Mouse (Mus musculus) thymus, postnatal 25 days (tissue): ENCODE data around the gene Lhfp.
"Not testable (repeated sequence)": the region's sequence is repeated elsewhere in the genome, so short reads cannot be mapped to it uniquely, and the experiment has no call there.

Source experiments
- DNase-seq: peaks from one replicate; pipeline ENCODE4 v3.0.0; 2022

Lhfp gene

DNA sequence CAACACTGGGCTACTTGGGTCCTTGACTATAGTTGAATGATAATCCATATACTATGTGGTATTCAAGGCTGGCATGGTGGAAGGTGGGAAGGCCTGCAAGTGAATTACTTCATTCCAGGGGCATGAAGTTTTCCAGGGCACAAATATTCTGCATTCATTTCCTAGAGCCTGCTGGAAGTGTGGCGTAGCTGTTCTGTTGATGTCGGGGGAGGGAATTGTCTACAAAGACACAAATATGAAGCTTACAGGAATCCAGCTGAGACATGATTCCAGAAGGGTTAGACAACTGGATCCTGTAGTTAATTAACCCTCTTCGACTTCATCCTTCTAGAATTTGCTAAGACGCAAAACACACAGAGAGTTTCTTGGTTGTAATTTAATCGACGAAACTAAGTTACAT, 60.4 kb downstream of the Lhfp start:
- DNase-seq, result no peak

DNA sequence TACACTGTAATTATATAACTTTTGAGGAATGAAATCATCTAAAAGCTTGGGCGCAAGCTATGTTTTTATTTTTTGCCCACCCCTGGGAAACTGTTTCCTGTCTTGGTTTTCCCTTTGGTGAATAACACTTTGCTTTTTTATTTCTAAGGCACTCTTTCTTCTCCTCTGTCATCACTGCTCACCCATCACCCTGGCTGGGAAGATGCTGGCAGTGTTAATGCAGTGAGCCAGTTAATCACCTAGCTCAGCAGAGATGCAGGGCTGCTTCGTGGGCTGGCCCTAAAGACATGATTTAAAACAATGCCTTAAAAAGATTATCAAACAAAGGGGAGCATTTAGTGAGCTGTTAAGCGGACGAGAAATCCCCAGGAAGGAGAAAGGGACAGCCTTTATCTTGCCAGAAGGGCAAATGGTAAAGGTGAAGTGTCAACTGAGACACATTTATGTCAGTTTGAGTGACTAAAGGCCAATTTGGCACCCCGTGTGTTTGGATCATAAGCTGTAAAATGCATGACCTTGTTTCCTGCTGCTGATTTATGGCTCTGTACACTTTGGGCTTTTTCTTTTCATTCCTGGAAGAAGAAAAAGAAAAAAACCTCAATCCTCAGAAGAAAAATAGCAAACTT, 60.9 kb downstream of the Lhfp start:
- no peak for DNase-seq

DNA sequence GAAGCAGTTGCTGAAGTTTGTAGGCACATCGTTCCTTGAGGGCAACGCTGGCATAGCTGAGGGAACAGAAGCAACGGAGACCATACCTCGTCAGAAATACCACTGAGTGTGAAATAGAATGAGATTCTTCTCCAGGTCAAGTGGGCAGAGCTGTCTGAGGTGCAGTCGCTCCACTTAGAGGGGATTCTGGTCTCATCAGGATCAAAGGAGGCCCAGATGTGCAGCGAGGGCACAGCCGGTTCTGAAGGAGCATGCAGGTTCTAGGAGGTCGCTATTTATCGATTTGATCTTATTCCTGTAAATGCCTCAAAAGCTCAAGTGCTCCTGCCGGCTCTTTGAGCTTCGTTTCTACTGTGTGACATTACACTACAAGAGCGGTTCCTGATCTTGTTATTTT, 61.4 kb downstream of the Lhfp start:
- DNase-seq, result no peak

DNA sequence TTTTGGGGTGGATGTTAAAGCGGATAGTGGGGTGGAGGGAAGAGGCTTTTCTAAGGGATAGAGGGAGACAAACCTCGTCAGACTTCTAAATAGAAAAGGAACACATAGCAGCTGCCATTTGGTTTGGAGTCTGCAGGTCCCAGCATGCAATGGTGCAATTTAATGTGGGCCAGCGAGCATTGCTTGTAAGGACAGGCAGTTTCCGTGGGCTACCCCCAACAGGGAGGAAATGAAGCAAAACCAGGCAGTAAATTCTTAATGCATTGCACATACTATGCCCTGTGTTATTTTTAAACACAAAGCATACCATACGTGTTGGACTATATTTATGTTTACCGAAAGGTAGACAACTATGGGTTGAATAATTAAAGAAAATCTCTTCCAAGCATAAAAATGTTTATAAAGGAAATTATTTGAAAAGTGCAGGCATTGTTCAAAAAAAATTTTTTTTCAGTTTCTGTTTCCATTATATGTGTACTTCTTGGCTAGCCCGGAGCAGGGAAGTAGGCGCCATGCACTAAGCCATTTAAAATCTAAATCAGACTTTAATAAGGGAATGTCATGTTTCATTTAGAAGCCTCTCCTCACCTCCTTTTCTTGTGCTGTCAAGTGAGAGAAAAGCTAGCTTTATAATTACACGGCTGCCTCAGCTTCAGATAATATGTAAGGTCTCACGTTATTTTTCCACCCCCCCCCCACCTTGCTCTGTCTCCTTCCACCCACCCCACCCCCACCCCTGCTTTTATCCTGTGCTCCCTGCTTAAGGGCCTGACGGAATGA, 67.5 kb downstream of the Lhfp start:
- no peak for DNase-seq

DNA sequence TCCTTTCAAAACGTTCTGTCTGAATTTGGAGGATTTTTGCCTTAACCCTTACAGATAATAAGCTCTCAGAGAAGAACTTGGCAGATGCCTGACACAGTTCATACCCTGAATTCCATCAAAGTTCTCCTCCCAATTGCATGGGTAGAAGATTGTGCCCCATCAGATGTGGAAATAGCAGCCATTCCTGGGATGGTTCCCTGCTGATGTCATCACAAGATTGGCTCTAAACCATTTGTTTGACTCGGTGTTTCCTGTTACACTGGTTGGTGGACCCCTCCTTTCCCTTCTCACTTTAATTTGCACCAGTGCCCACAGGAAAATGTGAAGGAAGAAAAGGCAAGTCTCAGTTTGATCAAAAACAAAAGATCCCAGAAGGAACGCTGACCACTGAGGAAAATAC, 68.6 kb downstream of the Lhfp start:
- DNase-seq, result no peak

DNA sequence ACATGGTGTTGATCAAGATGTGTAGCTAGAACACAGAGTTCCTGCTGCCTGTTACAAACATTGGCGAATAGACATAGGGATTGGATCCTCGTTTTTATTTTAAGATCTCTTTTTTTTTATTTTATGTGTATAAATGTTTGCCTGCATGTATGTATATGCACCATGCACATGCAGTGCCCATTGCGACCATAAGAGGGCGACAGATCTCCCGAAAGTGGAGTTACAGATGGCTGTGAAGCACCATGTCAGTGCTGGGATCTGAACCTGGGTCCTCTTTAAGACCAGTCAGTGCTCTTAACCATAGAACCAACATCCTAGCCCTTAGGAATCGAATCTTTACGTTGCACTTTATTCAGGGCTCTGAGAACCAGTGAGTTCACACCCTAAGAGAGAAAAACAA, 70.7 kb downstream of the Lhfp start:
- DNase-seq, result no peak

DNA sequence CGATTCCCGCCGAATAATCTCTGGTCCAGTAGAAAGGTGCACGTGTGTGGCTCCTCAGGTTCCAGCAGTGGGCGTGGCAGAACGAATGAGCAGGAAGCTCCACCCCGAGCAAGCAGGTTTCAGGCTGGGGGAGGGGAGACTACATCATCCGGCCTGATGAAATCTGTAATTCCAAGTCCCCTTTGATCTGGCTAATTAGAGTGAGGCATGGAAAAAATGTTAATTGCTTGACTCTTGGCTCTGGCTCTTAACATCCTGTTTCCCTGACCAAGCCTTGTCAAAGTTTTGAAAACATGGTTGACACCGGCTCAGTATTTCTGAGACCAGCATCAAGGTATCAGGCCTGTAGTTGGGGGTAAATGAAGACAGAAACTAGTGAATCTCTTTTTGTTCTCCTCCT, 77.4 kb downstream of the Lhfp start:
- not testable (repeated sequence) for DNase-seq

DNA sequence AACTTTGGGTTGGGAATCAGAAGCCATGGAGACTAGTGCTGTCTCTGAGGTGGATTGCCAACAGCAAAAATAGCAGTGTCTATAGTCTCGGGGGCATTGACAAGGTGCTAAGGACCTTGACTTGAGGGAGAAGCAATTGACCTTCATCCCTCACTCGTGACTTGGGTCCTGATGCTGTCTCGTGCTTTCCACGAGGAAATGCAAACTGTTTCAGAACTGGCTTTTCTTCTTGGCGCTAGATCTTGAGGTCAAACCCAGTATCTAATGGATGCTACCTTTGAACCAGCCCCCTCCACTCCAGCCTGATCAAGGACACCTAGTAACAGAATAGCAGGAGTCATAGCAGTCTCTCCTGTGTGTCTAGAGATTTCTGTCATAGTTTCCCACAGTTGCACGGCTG, 78.7 kb downstream of the Lhfp start:
- DNase-seq, result no peak

DNA sequence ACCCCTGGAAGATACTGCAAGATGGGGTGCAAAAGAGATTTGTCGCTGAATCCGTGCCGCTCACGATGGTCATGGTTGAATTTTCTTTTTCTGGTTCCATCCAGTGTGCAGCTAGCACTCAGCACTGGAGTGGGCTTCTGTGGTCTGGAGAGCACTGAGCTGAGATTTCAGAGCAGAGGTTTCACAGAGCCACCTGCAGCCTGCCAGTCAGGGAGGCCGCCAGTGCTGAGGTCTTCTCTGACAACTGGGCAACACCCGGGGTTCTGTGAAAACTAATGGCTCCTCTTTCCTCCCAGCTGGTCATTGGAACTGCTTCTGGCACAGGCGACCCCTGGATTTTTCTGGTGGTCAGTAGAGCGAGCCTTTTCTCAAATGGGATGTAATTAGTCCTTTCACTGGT, 84.2 kb downstream of the Lhfp start:
- DNase-seq, result no peak

DNA sequence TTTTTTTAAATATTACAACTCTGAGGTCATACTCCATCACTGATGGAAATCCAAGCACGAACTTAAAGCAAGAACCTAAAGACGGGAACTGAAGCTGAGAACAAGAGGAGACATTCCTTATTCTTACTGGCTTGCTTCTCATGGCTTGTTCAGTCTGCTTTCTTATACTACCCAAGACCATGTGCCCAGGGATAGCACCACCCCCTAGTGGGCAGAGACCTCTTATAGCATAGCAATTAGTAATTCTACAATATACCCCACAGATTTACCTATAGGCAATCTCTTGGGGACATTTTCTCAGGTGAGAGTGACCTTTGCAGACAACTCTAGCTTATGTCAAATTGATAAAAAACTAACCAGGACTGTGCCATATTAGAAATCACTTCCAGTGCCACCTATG, 97.5 kb downstream of the Lhfp start:
- no peak for DNase-seq

DNA sequence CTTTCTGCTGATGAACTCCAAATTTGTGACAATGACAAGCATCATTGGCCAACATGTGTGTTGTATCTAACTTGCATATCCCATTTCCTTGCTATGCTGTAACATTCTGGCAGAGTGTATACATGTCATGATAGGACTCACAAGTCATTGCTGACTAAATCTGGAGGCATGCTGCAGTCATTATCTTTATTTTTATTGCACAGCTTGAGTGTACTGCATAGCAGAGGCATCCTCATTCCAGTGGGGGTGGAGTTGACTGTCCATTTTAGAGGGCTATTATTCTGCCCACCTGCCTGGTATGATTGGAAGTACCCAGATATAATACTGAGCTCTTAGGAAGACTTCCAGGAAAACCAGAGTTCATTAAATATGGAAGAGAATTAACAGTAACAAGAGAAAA, 97.9 kb downstream of the Lhfp start:
- no peak for DNase-seq

DNA sequence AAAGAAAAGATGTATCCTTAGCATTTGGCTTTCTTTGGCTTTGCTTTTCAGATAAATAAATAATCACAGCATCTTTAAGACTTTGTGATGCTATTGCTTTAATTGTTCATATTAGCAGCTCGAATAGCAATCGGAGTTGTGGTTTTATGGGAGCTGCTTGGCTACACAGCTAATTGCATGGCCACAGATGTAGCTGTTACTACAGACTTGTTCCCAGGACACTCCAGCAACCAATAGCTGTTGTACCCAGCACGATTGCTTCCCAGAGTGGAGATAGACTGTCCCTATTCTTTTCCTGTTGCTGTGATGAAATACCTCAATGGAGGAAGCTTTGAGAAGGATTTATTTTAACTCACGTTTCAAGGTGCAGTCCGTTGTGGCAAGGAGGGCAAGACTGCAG, 98.3 kb downstream of the Lhfp start:
- DNase-seq, result no peak

DNA sequence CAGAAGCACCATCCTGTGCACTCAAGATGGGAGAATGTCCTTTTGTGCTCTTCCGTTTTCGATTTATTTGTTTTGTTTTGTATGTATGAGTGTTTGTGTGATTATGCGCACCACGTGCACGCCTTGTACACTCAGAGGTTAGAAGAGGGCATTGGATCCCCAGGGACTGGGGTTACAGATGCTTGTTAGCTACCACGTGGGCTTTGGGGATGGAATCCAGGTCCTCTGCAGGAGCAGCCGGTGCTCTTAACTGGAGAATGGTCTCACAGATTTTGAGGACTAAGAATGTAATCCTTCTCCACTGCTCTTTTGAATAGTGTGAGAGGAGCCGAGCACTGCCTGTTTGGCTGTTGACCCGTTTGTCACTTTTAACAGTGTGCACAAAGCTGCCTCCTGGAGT, 101.2 kb downstream of the Lhfp start:
- no peak for DNase-seq

DNA sequence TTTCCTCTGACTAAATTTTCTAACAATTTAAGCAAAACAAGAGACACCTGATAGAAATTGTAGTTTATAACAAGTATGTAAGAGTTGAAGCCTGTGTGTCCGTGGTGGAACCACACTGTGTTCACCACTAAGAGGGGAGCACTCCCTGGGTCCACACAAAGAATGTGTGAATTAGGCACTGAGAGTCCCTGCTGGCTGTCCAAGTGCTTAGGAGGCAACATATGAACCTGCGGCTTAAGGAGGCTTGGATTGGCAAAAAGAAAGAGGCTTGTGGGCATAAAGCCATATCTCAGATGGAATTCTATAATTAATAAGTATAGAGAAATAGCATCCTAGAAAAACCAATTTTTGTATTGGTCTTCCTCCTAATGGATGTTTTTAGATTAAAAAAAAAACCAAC, 104.2 kb downstream of the Lhfp start:
- no peak for DNase-seq

DNA sequence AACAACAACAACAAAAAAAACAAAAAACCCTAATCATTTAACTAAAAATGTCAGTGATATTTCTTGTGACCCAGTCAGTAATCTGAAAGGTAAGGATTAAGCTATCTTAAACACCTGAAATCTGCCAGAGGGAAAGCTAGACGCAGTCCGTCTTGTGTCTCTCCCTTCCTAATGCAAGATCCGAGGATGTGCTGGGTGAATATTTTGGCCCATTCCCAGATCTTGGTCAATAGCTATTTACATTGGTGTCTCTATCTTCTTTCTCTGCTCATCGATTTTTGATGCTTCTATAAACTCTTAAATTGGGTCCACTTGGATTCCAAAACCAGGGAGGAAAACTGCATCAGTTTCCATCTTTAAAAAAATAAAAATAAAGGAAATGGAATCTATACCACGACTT, 104.6 kb downstream of the Lhfp start:
- DNase-seq, result no peak

DNA sequence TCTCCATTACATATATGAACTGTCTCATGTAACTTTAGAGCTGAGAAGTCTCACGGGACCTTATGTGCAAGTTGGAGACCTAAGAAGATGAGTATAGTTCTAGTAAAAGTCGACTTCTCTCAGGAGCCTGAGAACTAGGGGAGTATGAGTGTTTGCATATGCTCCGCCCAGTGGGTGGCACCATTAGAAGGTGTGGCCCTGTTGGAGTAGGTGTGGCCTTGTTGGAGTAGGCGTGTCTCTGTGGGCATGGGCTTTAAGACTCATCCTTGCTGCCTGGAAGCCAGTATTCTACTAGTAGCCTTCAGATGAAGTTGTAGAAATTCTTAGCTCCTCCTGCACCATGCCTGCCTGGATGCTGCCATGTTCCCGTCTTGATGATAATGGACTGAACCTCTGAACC, 105.7 kb downstream of the Lhfp start:
- no peak for DNase-seq

DNA sequence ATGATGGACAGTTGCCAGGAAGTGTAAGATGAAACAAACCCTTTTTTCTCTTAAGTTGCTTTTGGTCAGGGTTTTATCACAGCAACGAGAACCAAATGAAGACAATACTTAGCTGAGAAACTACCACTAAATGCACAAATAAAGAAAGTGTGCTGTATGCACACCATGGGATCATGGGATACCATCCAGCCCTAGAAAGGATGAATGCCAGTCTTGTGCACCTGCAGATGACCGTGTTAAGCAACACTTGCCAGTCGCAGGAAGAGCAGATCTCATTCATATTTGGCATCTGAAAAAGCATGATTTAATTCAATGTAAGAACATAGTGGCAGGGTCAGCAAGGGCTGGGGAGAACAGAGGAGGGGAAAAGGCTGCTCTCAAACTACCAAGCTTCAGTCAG, 107.4 kb downstream of the Lhfp start:
- DNase-seq, result no peak

DNA sequence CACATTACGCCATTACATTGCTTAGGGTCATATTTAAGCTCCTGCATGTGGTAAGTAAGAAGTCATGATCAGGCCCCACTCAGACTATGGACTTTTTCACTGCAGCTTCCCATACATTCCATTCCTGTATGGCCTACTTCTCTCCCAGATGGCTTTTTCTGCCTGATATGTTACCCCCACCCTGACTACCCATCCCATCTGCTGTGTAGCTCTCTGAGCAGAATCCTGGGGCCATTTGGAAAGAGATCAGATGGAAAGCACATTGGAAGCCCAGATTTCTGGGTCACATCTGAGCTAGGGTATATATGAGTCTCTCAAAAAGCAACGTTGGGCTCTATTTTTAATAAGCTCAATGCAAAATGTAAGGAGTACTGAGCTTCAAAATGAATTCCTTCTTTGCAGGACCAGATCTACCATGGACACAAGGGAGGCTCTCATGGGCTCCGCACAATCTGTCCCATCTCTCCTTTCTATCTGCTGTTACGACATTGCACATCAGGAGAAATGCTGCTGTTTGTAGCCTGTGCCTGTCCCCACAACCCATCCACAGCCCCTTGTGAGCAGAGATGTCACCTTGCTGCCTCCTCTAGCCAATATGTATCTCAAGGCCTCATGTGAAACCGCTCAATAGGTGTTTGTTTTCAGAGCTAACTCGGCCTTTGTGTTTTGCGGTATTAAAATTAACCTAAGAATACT, 108.4 kb downstream of the Lhfp start:
- DNase-seq, result no peak

DNA sequence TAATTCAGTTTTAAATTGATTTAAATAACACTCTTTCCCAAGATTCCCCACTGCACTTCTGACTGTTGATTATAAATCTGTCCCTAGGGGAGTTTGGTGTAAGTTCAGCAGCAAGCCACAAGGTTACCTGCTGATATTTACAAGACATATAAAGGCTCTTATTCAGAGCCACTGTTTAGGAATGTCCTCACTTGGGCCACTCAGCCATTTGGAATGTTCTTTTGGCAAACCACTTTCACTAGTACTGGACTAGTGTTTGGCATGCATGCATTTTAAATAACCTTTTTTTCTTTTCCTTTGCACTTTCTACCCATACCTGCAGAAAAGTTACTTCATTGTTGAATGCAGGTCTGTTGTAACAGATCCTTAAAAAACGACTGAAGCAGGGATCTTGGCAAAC, 109.8 kb downstream of the Lhfp start:
- DNase-seq, result no peak

DNA sequence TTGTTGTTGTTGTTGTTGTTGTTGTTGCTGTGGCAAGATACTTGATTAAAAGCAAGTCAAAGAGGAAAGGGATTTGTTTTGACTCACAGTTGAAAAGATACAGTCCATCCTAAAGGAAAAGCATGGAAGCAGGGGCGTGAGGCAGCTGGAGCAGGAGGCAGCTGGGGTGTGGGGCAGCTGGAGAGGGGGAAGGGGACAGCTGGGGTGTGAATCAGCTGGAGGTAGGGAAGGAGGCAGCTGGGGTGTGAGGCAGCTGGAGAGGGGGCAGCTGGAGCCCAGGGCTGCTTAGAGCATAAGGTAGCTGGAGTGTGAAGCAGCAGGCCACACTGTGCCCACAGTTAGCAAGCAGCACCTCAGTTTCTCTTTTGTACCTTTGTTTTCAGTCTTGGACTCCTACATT, 110.3 kb downstream of the Lhfp start:
- no peak for DNase-seq

DNA sequence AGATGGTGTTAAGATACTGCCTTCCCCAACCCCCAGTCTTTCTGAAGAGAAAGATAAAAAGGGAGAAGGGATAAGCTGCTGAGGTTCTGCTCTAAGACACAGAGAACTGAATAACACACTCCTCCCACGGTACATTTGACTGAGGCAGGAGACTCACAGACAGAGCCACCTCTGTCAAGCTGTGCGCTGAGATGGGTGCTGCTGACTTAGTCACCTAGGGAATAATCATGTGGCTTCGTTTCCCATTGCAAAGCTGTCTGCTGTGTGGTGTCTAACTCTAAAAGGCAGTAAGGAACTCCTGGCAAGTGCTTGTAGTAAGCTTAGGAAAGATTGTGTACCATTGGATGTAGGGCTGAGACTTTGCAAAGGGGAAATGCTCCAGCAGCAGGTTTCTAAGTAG, 120.6 kb downstream of the Lhfp start:
- DNase-seq, result no peak

DNA sequence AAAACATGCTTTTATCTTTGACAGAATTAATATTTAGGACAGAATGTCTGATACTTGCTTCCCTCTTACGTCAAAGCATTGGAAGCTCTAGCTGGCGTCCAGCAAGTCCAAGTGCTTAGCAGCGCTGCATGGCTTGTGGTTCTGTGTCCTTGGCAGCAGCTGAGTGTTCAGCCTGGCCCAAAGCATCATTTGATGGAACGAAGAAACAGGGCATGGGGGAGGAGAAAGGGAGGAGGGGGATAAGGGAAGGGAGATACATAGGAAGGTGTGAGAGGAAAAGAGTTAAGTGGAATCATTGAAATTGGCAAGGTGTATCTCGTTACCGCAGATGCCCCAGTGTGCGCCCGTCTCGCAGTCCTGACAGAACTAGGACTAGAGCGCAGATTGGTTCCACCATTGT, 124.0 kb downstream of the Lhfp start:
- DNase-seq, result no peak

DNA sequence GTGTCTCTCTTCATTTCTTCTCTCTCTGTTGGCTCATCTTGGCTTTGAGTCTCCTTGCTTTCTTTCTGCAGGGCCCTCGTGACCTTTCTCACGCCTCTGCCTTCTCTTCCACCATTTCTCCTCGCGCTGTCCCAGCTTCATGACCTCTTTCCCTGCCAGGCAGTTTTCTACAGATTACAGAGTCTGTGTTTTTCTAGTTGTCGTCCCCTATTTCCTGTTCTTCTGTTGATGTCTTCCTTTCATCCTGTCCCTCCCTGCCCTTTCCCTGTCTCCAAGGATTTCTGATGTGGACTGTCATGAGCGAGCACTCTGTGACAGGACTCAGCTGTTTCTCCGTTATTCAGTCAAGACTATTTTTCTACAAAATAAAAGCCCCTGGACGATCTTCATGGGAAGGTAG, 124.7 kb downstream of the Lhfp start:
- no peak for DNase-seq

DNA sequence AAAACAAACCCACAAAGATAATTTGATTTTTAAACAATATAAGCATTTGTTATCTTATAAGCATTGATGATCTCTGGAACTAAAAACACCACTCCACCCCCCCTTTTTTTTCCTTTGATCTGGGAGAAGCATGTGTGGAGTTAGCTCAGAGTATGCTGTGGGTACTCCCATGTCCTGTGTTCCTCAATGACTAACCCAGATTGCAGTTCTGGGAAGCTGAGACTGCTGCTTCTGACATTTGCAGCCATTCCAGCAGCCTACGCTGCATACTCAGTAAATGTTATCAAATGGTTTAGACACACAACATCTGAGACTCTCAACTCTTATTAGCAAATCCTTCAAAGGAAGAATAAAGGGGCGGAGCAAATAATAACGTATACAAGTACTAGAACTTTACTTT, 128.2 kb downstream of the Lhfp start:
- DNase-seq, result no peak
